Mouse (Mus musculus) hindbrain, embryonic 14.5 days (tissue): ENCODE results near the gene Rtn4. TPM values are rescaled to one million over a fixed set of nuclear protein-coding genes. Genes with fewer than 3 reads are reported as not detected.

Experiments
- ATAC-seq: fragments of 200-750 bp; cut with Nextera tagmentation; 2 replicates; pipeline ENCODE4 v1.8.0; 2017; ENCODE audit warnings: moderate number of reproducible peaks, mild to moderate bottlenecking, moderate TSS enrichment, moderate library complexity; ENCODE audit not compliant: low FRiP score
- DNase-seq: peaks from one replicate; pipeline ENCODE4 v3.0.0-alpha.2; 2015; ENCODE audit warnings: low spot score
- H3K27ac ChIP-seq: fragments of 300-500 bp; sonication (generic); 2 replicates; pipeline ENCODE4 v1.5.1; 2014; ENCODE audit warnings: mild to moderate bottlenecking, moderate library complexity
- H3K27me3 ChIP-seq: fragments of 300-500 bp; sonication (generic); 2 replicates; pipeline ENCODE4 v1.6.1; 2014; ENCODE audit warnings: mild to moderate bottlenecking, low read length, mixed read lengths; ENCODE audit not compliant: control insufficient read depth, insufficient read depth
- H3K36me3 ChIP-seq: fragments of 300-500 bp; sonication (generic); replicated peaks from 2 replicates; pipeline ENCODE4 v1.6.1; 2014; ENCODE audit not compliant: control insufficient read depth, insufficient read depth
- H3K4me1 ChIP-seq: fragments of 300-500 bp; sonication (generic); replicated peaks from 2 replicates; pipeline ENCODE4 v1.6.1; 2014; ENCODE audit warnings: antibody characterized with exemption, low read length, mixed read lengths; ENCODE audit not compliant: control insufficient read depth, insufficient read depth
- H3K4me2 ChIP-seq: fragments of 300-500 bp; sonication (generic); replicated peaks from 2 replicates; pipeline ENCODE4 v1.6.1; 2014; ENCODE audit warnings: mild to moderate bottlenecking, moderate library complexity
- H3K4me3 ChIP-seq: fragments of 300-500 bp; sonication (generic); replicated peaks from 2 replicates; pipeline ENCODE4 v1.5.1; 2014; ENCODE audit warnings: mild to moderate bottlenecking, low read length
- H3K9ac ChIP-seq: fragments of 300-500 bp; sonication (generic); 2 replicates; pipeline ENCODE4 v1.6.1; 2014
- H3K9me3 ChIP-seq: fragments of 300-500 bp; sonication (generic); 2 replicates; pipeline ENCODE4 v1.6.1; 2016; ENCODE audit warnings: low read length; ENCODE audit not compliant: control insufficient read depth
- WGBS: fragments of 180-500 bp; shearing (Covaris S2); extraction: QIAGEN DNeasy Blood & Tissue Kit; methylation state at CpG from one replicate; pipeline ENCODE4 v1.1.7; 2014; 5-methylcytosine and 5-hydroxymethylcytosine counted together
- polyA plus RNA-seq: library from polyadenylated mRNA; unstranded; fragments of >200 nt; fragmentation: Nextera tagmentation; extraction: Ambion mirVana; gene quantifications from 2 replicates; pipeline ENCODE4 v1.2.1, GENCODE M21; 2014

Rtn4 gene
- polyA plus RNA-seq, 1 experiment from 2014 or later, result 112 TPM

DNA sequence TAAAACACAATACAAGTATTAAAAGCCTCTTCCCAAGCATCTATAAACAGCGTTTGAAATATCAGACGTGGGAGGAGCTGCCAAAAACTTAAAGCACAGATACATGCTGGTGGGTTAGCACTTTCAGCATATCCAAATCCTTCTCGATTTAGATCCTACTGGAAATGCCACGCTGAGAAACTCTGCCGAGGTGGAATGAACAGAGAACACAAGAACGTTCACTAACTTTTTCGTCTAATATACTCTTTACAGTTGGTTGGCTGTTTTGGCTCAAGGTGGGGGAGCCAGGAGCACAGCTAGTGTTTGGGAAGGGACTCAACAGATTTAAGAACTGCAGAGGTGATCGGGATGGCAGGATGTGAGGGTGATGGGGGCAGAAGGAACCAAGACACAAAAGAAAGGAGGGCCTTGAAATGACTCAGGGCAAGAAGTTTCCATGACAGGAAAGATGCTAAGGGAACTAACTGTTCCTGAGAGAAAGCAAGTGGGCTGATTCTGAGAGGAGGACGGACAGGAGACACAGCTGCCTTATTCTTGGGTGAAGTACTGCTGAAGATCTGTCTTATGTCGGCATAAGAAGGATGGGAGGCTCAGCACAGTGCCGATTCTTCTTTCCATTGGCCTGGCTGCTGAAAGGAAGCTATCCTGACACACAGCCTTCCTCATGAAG is 73.7 kb downstream of the Rtn4 start:
- Histone ChIP-seq H3K4me2 (no peak overlapping the region), H3K4me1 (no peaks in the 10 kb centered on the region), H3K27ac (no peak overlapping the region), H3K9ac (no peak overlapping the region), H3K36me3 (no peaks in the 10 kb centered on the region), H3K4me3 (no peak overlapping the region), H3K27me3 (no peaks in the 10 kb centered on the region), H3K9me3 (no peaks in the 10 kb centered on the region)
- no peak for DNase-seq
- WGBS, result 88% methylated on average over 11 of the region's 11 CpGs
- ATAC-seq, result no peak

DNA sequence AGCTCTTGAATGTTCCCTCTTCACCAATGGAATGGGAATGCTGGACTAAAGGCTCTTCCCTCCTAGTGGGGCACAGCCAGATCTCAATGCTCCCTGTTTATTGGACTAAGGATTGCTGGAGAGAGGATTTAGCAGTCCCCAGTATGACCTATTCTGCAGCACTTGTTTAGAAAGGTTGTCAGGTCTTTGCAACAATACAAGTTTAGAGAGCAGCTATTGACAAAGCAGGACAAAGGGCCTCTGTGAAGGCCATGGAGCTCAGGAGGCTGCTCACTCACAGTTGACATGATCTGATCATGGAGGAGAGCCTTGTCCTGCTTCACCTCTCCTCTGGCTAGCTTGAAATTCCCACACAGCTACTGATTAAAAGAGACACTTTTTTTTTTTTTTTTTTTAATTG is 75.8 kb downstream of the Rtn4 start:
- no peak overlapping the region for H3K27ac ChIP-seq
- H3K9me3 ChIP-seq, result no peaks in the 10 kb centered on the region
- no peak overlapping the region for H3K4me2 ChIP-seq
- no peaks in the 10 kb centered on the region for H3K27me3 ChIP-seq
- DNase-seq, result no peak
- H3K4me3 ChIP-seq, result no peak overlapping the region
- H3K36me3 ChIP-seq, result no peaks in the 10 kb centered on the region
- H3K9ac ChIP-seq, result no peak overlapping the region
- no peaks in the 10 kb centered on the region for H3K4me1 ChIP-seq
- ATAC-seq, result no peak

DNA sequence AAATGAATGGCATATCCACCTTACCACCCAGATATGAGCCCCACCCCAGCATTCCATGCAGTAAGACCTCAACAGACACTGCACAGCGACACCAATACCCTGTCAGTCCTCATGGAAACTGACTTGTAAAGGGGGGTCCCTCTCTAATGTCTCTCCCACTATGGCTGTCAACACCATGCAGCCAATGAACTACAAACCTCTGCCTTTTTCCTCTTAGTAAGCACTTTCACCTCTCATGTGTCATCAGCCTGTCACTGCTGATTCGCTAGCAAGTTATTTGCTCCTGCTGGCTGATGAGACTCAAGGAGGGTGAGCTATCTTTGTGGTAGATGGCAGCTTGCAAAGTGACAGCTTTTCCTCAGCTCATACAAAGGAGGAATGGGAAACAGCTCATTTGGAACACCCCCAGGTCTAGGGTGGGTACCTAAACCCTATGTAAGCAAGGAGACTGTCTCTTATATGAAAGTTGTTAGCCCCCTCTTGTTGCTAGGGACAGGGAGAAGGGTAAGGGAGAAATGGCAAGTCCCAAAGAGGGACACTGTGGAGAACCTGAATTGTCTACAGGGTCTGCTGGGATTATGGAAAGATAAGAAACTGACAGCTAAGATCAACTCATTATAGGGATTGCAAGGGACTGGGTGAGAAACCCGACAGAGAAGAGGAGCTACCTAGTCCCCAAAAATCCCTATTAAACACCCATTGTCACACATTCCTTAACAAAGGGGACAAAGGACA is 78.1 kb downstream of the Rtn4 start:
- WGBS, result 73% methylated on average over 3 of the region's 3 CpGs
- H3K36me3 ChIP-seq, result no peaks in the 10 kb centered on the region
- no peaks in the 10 kb centered on the region for H3K9me3 ChIP-seq
- H3K9ac ChIP-seq, result no peak overlapping the region
- no peak overlapping the region for H3K4me3 ChIP-seq
- H3K4me2 ChIP-seq, result no peak overlapping the region
- H3K27ac ChIP-seq, result no peak overlapping the region
- no peaks in the 10 kb centered on the region for H3K27me3 ChIP-seq
- ATAC-seq, result no peak
- H3K4me1 ChIP-seq, result 0 out of 2 replicates have a peak, but pooled peaks cover 4% of the 10 kb centered on the region
- no peak for DNase-seq

DNA sequence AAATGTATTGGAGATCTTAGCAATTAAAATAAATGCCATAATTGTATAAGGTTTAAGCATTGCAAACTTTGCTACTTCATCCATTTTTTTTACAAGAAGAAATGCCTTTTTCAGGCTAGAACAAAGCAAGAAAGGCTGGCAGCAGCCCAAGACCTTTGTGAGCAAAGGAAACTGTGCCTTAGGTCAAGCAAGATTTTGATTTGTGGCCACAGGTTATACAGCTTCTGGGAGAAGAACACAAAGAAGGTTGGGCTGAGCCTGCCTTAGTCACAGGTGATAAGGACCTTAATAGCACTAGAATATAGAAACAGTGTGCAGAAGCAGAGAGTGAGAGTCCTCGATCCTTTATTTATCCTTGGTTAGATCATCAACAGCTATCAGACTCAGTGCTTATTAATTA is 79.5 kb downstream of the Rtn4 start:
- H3K4me3 ChIP-seq, result no peak overlapping the region

DNA sequence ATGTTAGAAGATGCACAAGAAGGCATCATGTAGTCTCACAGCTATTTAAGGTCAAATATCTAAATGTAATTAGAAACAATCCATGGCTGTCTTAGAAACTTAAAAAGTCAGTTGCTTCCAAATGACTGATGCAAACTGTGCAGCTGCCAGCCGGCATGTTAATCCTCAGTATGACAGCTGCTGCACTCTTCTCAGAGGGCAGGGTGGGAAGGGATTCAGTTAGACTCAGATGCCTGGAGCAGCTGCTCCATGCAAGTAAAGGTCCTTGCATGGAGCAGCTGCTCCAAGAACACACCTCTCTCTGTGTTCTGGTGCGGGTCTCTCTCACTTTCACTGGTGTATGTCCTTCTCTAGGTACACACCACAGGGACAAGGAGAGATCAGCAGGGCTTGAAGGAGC is 81.5 kb downstream of the Rtn4 start:
- Histone ChIP-seq H3K4me3 (no peak overlapping the region), H3K9ac (no peak overlapping the region), H3K27ac (no peak overlapping the region), H3K4me2 (no peak overlapping the region), H3K9me3 (no peaks in the 10 kb centered on the region), H3K27me3 (no peaks in the 10 kb centered on the region), H3K4me1 (0 out of 2 replicates have a peak, but pooled peaks cover 4% of the 10 kb centered on the region), H3K36me3 (no peaks in the 10 kb centered on the region)
- ATAC-seq (peak; percentile 69; the same call in 1 of the 2 replicates), DNase-seq (no peak)
- 25% methylated on average over 2 of the region's 2 CpGs for WGBS

More for the DNA sequence above, 79.5 kb downstream of the Rtn4 start:
- DNase-seq, result no peak
- Histone ChIP-seq H3K9ac (no peak overlapping the region), H3K27me3 (no peaks in the 10 kb centered on the region), H3K27ac (no peak overlapping the region), H3K4me1 (0 out of 2 replicates have a peak, but pooled peaks cover 4% of the 10 kb centered on the region), H3K9me3 (no peaks in the 10 kb centered on the region), H3K36me3 (no peaks in the 10 kb centered on the region), H3K4me2 (no peak overlapping the region)
- no peak for ATAC-seq
- 97% methylated on average over 1 of the region's 1 CpGs for WGBS

DNA sequence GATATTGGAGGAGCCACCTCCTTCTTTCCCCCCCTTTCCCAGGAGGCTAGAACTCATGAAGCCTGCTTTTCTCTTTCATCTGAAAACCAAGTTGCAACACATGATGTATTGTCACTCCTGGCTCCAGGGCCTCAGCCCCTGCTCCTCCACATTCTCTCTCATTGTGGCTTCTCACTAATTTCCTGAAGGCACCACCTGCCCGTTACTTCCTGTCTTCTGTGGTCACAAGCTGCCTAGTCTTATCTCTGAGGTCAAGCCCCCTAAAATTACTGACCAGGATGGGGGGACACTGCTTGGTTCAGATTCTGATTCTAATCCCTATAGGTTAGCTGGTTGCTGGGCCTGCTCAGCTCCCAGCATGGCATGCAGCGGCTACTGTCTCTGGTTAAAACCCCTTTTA is 82.0 kb downstream of the Rtn4 start:
- no peaks in the 10 kb centered on the region for H3K27me3 ChIP-seq
- DNase-seq, result no peak
- H3K9ac ChIP-seq, result no peak overlapping the region
- WGBS, result 68% methylated on average over 2 of the region's 2 CpGs
- H3K4me3 ChIP-seq, result no peak overlapping the region
- no peak overlapping the region for H3K4me2 ChIP-seq
- 0 out of 2 replicates have a peak, but pooled peaks cover 4% of the 10 kb centered on the region for H3K4me1 ChIP-seq
- H3K27ac ChIP-seq, result no peak overlapping the region
- ATAC-seq, result no peak
- H3K9me3 ChIP-seq, result no peaks in the 10 kb centered on the region
- H3K36me3 ChIP-seq, result no peaks in the 10 kb centered on the region

DNA sequence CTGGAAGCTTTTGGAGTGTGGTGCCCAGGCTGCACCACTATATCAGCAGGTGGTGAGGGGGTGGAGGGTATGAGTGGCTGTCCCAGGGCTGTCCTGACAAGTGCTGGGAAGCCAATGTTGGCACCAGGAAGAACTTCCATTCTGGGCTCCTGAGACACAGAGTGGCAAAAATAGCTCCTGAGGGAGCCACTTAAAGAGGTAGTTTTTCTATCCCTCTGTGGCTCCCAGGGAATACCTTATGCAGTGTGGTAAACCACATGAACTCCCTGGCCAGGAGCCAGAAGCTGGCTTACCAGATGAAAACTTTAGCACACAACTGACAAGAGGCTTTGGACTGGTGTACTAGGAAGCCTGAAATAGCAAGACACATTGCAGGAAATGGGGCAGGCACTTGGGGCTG is 85.2 kb downstream of the Rtn4 start:
- Histone ChIP-seq H3K4me1 (0 out of 2 replicates have a peak, but pooled peaks cover 4% of the 10 kb centered on the region), H3K9ac (no peak overlapping the region), H3K36me3 (no peaks in the 10 kb centered on the region; the same call in 1 of the 2 replicates), H3K4me2 (no peak overlapping the region), H3K27me3 (no peaks in the 10 kb centered on the region), H3K27ac (no peak overlapping the region), H3K4me3 (no peak overlapping the region), H3K9me3 (no peaks in the 10 kb centered on the region)
- DNase-seq, result no peak
- no peak for ATAC-seq

DNA sequence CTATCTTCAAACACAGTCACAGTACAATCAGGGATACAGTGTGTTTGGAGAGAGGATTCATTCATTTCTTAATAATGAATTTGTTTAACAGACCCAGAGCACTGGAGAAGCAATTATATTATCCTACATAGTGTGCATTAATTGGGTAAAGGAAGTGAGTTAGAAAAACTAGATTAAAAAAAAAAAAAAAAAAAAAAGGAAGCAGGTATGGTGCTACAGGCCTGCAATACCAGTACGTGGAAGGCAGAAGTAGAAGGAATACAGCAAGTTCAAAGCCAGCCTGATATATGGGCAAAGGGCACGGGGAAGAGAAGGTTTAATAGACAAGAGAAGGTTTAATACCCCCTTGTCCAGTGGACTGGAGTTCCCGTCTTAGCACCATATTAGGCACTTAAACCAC is 86.2 kb downstream of the Rtn4 start:
- H3K36me3 ChIP-seq, result peaks cover 6% of the 10 kb centered on the region; the same call in 1 of the 2 replicates
- no peaks in the 10 kb centered on the region for H3K27me3 ChIP-seq
- ATAC-seq, result no peak
- H3K4me1 ChIP-seq, result 0 out of 2 replicates have a peak, but pooled peaks cover 4% of the 10 kb centered on the region
- no peak overlapping the region for H3K4me3 ChIP-seq
- H3K9ac ChIP-seq, result no peak overlapping the region
- WGBS, result 72% methylated on average over 3 of the region's 3 CpGs
- H3K27ac ChIP-seq, result no peak overlapping the region
- no peak for DNase-seq
- H3K9me3 ChIP-seq, result no peaks in the 10 kb centered on the region
- H3K4me2 ChIP-seq, result no peak overlapping the region

DNA sequence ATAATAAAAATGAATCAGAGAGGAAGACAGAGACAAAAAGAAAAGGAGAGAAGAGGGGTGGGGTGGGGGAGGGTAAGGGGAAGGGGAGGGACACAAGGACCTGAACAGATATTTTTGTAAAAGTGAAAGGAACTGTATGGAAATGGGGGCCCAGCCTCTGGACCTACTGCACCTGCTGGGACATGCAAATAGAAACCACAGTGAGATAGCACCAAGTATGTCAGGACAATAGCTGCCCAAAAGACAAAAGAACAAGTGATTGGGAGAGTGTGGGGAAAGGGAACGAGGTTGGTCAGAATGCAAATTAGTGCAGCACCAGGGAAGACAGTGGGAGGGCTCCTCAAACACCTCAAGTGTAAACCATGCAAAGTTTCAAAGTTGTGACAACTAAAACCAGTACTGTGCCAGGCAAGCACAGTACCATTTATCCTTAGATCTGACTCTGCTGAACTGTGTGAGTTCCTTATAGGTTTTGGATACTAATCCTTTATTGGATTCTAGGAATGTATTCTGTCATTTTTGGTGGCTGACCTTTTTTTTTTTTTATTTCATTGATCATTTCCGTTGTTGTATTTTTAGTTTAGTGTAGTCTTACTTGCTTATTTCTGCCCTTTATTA is 86.8 kb downstream of the Rtn4 start:
- H3K9me3 ChIP-seq, result no peaks in the 10 kb centered on the region
- no peak overlapping the region for H3K4me2 ChIP-seq
- ATAC-seq (no peak), DNase-seq (no peak)
- H3K9ac ChIP-seq, result no peak overlapping the region
- 0 out of 2 replicates have a peak, but pooled peaks cover 4% of the 10 kb centered on the region for H3K4me1 ChIP-seq
- no peak overlapping the region for H3K4me3 ChIP-seq
- H3K27ac ChIP-seq, result no peak overlapping the region
- no peaks in the 10 kb centered on the region for H3K27me3 ChIP-seq
- H3K36me3 ChIP-seq, result peaks cover 6% of the 10 kb centered on the region; the same call in 1 of the 2 replicates
- 26% methylated on average over 2 of the region's 2 CpGs for WGBS
